Mouse (Mus musculus) CD4-positive, CD25-positive, alpha-beta regulatory T cell (primary cell): Measurements from ENCODE around the gene Zfp768. TPM values are rescaled to one million over a fixed set of nuclear protein-coding genes. Genes with fewer than 3 reads are reported as not detected.

ENCODE experiments used
- polyA plus RNA-seq: library from polyadenylated mRNA; unstranded; fragments of 100-300 nt; shearing (Covaris generic); gene quantifications from one replicate; pipeline ENCODE4 v1.2.1, GENCODE M21; 2017

Gene Zfp768
- polyA plus RNA-seq, result 0.32 TPM

DNA sequence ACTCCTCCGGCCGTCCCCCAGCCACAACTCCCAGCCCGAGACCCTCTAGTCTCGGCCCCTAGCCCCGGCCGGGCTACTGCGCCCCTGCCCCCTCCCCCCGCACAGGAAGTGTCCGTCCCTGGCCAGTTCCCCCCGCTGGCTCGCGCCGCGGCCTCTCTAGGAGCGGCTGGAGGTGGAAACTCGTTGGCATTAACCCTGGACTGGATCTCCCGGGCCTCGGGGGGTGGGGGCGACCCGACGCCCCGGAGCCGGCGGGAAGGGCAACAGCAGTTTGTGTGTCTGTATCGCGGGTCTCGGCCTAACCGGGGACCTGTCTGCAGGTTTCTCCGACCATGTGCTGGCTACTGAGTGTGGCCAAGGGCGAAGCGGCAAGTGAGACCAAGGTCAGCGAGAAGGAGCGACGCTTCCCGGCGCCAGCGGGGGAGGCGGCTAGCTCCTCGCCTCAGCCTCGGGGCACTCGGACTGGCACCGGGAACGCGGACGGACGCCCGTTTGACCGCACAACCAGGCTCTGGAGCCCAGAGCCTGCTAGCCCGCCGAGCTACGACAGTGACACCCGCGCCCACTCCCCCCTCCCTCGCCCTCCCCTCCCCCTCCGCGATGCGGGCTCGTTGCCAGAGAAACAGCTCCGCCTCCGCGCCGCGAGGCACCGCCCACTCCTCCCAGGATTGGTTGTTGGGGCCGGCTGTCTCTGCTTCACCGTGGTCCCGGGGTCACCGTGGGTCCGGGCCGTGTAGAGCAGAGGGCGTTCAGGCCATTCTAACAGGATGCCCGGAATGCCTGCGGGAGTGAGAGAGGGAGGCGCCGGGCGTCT lies at the start of gene Zfp768:
Zfp768 (minus strand) TSS at position 78 of the 814 bp plus-strand sequence.

GRCm38 (mm10) chr7:127393157-127393943 lies 48.0 kb upstream of the Zfp768 start, which contains the start of gene E430018J23Rik:
E430018J23Rik (minus strand) TSS chr7:127393629.

GRCm38 (mm10) chr7:127386641-127387392 lies 41.4 kb upstream of the Zfp768 start, which contains the start of gene 9130019O22Rik:
9130019O22Rik (minus strand) TSS chr7:127387166.

DNA sequence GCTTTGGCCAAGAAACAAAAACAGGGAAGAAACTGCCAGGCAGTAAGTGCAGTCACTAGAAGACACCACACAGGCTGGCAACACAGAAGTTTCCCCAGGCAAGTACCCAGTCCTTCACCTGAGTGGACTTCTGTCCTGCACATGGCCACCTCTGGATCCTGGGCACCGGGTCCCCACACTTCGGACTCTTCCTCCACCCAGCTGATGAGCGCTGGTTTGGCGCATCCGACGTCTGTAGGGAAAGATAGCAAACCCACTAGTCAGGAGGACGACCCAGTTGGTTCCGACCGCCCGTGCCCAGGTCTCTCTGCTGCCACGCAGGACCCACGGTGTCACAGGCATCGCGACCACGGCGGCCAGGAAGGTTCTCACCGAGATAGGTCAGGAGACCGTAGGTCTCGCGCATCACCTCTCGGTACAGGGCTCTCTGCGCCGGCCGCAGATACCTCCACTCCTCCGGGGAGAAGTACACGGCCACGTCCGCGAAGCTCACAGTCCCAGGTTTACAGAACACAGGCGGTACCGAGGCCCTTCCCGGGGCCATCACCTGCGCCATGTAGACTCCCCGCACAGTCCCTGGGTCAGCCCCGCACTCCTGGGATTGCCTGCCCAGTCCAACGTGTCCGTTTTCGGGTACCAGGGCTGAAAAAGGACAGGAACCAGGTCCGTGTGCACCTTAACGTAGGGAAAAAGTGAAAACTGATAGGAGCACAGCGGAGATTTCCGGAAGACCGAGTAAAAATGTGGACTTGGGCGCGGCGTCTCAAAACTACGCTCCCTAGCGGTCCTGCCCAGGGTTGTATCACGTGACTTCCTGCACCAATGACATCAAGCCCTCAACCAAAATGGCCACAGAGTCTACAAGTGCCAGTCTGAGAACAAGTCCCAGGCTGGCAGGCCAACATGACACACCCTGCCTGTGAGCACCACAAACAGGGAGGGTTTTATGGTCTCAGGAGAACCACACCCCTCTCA lies 30.2 kb upstream of the Zfp768 start, which contains the start of gene Zfp747:
Zfp747 (minus strand) TSS at position 780 of the 975 bp plus-strand sequence.

GRCm38 (mm10) chr7:127296098-127296497 lies 49.3 kb downstream of the Zfp768 start, which contains the start of gene Itgal:
Itgal (plus strand) TSS chr7:127296260.

Other genes starting within 250 kb of the Zfp768 start
- 25.5 TPM for gene Qprt, start 223.4 kb downstream of the Zfp768 start, polyA plus RNA-seq
- 77.9 TPM for gene Spn, start 207.8 kb downstream of the Zfp768 start, polyA plus RNA-seq
- 62.4 TPM for gene Cd2bp2, start 149.5 kb downstream of the Zfp768 start, polyA plus RNA-seq
- 73.5 TPM for gene Tbc1d10b, start 137.1 kb downstream of the Zfp768 start, polyA plus RNA-seq
- gene Mylpf, start 136.7 kb downstream of the Zfp768 start, polyA plus RNA-seq, result 19.1 TPM
- 26.6 TPM for gene Zfp553, start 112.5 kb downstream of the Zfp768 start, polyA plus RNA-seq
- gene Sept1, start 112.5 kb downstream of the Zfp768 start, polyA plus RNA-seq, result 541 TPM
- 14.6 TPM for gene Zfp771, start 101.3 kb downstream of the Zfp768 start, polyA plus RNA-seq
- gene Dctpp1, start 84.9 kb downstream of the Zfp768 start, polyA plus RNA-seq, result 38.6 TPM
- gene Sephs2, start 71.5 kb downstream of the Zfp768 start, polyA plus RNA-seq, result 43.1 TPM
- 276 TPM for gene Itgal, start 49.3 kb downstream of the Zfp768 start, polyA plus RNA-seq
- gene Zfp747, start 30.5 kb upstream of the Zfp768 start, polyA plus RNA-seq, result 16.9 TPM
- gene 9130019O22Rik, start 41.6 kb upstream of the Zfp768 start, polyA plus RNA-seq, result 7.8 TPM
- 7.1 TPM for gene E430018J23Rik, start 48.0 kb upstream of the Zfp768 start, polyA plus RNA-seq
- 13.6 TPM for gene Zfp764, start 61.2 kb upstream of the Zfp768 start, polyA plus RNA-seq
- 49.9 TPM for gene Zfp688, start 76.5 kb upstream of the Zfp768 start, polyA plus RNA-seq
- 10.2 TPM for gene Zfp689, start 103.6 kb upstream of the Zfp768 start, polyA plus RNA-seq
- 135 TPM for gene Prr14, start 114.0 kb upstream of the Zfp768 start, polyA plus RNA-seq
- gene Fbrs, start 133.6 kb upstream of the Zfp768 start, polyA plus RNA-seq, result 17.4 TPM
- 72.1 TPM for gene Srcap, start 166.4 kb upstream of the Zfp768 start, polyA plus RNA-seq
- 6.4 TPM for gene Gm42715, start 174.0 kb upstream of the Zfp768 start, polyA plus RNA-seq
- gene Tmem265, start 215.8 kb upstream of the Zfp768 start, polyA plus RNA-seq, result 15.0 TPM
- gene Phkg2, start 227.8 kb upstream of the Zfp768 start, polyA plus RNA-seq, result 114 TPM
- gene Ccdc189, start 243.0 kb upstream of the Zfp768 start, polyA plus RNA-seq, result 0.42 TPM
- 129 TPM for gene Rnf40, start 243.2 kb upstream of the Zfp768 start, polyA plus RNA-seq